Mouse (Mus musculus): ENCODE data around the gene Wdfy2.

DNA sequence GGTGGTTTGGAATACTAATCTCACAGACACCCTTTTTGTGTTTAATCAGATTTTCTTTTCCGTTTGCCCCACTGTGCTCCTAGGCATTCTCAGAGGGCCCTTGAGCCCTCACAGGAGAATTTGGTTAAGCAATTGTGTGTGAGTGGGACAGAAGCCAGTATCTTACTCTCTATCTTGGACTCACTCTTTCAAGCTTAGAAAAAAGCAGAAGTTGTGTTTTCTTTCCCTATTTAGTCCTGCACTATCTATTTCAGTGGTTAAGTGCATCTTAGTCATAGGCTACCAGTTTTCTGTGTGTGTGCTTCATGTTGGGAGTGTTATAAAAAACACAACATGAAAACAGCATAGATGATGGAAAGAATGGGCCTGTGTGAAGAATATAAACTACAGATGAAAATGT, 142.3 kb downstream of the Wdfy2 start:
- TF ChIP-seq CTCF (IDR thresholded peaks at IDR 0.05; ENCODE audit: extremely low read depth, insufficient read depth, low read length) = no peak
- no peak for TF ChIP-seq POLR2A (IDR thresholded peaks at IDR 0.05; ENCODE audit: extremely low read depth, insufficient read depth, low read length)

Measured in cortical plate, adult 2 months (tissue).